Mouse (Mus musculus): ENCODE measurements at regions not wholly inside any gene's neighbourhood (a gene's known extent, or its start where the extent isn't known, plus 50 kb on each side); places are given as distances from the start of the nearest gene placed in this dataset.

DNA sequence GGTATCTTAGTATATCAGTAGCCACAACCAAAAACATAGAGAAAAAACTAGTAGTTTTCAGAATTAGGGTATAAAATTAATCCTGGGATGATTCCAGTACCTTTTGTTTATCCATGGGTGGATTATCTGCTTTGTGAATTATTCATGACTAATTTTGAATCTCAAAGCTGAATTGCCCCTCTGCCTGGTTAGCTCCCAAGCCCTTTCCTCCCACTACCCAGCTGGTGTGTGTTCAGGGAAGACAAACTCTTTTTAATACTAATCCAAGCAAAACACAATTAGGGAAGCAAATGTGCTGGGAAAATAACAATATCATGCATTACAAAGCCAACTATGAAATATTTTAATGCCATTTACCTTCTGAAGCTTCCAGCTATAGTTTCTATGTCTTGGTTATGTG lies 347.4 kb downstream of the Gm43517 start:
- DNase-seq: no peak

DNA sequence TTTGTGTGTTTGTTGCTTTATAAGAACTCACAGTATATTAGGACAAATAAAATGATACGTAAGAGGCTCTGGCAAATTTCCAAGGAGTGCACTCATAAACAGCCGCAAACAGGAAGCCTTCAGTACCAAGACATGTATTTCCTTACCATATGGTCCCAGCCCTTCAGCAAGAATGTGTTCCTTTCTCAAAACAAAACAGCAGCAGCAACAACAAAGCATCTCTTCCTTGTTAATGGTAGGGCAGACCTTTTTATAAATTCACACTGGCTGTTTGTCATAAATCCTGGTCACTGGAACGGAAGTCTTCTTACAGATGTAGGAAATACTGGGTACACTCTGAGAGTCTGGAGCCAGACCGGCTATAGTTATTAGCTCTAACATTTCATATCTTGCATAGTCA lies 352.1 kb downstream of the Gm43517 start:
- DNase-seq: no peak

DNA sequence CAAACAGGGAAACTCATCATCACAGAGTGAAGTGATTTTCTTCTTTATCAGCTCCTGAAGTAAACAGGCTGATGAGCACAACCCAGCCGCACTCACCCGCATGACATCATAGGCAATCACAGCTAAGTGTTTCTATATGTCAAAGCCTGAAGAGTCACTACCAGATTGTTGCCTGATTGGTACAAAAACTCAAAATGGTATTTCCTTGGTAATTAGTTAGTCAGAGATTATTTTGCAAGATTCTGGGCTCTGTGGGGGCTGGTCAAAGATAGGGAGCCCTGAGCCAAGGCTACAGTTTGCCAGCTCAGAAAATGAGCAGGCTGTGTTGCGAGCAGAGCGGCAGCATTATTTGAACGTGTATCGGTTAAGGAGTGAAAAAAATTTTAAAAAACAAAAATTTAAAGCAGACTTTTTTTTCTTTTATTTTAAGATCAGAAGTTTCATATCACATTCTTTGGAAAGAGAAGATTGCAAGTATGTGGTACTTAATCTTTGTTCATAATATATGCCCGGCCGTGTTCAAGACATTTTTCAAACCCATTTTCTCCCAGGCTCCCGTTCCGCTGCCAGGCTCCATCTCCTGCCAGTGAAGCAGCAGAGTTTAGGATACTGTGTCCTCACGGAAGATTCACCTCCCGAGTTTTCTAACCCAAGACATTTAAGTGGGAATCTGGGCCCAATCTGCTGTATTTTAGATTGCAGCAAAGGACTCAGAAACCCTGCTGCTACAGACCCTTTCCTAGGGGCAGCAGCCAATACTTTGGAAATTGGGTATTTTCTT lies 355.2 kb downstream of the Gm43517 start:
- peak; percentile 30 for DNase-seq

DNA sequence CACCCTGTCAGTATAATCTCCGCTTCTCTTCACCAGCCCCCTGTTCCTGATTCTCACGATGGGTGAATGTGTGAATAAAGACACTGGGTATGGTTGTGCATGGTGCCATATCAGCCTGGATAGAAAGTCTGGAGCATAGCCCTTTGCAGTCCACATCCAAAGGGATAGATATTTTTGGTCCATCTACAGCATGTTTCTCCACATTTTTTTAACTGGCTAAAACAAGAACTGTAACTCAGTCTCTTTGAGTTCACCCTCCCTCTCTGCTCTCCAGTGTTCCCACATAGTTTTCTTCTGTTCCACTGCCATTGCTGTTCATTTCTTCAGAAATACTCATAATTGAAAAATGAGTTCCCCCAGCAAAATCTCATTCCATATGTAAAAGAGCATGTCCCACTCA lies 358.4 kb downstream of the Gm43517 start:
- DNase-seq: no peak

DNA sequence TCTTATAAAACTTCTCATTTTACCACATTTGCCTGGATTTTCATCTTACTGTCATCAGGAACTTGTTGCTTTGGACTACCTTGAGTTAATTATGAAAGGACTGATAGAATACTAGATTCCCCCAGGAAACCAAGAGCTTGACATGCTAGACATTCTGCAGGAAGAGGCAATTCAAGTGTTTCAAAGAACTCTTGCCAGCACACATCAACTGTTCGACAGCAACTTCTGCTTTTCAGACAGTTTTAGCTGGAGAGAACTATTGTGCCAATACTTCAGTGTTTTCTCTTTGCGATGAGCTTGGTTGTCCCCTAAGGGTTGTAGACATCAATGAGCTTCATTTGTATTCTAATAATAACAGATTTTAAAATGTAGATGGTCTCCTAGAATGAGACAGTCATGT lies 362.1 kb downstream of the Gm43517 start:
- DNase-seq: no peak

DNA sequence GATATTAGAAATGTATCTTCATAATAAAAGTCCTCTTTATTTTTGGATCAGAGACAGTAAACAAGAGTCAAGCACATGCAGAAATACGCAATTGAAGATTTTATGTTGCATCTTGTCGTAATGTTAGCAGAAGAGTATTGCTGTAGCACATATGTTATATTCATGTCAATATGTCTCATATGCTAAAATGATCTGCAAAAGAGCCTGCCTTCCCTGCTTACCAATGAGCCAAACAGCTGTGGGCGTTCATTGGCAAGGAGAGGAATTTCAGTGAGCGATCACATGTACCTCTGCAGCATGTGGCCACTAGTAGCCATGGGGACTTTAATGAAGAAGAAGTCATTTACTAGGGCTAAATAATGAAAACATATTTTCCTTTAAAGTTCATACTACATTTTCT lies 373.4 kb downstream of the Gm43517 start:
- peak; percentile 17 for DNase-seq

DNA sequence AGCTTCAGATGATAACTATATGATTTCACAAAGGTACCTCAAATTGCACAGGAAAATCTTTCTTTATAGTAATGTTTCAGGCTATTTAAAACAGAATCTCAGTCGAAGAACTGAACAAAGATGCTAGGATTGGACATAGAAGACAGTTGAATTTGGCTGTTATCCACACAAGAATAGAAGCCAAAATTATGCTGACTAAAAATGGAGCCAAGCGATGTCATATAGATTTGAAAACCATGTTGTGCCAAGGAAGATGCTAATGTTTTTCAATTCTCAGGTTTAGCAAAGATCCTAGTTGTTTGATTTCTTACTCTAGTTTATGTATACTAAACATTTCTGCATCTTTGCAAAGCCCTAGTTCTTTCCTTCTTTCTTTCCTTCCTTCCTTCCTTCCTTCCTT lies 379.6 kb downstream of the Gm43517 start:
- no peak for DNase-seq

DNA sequence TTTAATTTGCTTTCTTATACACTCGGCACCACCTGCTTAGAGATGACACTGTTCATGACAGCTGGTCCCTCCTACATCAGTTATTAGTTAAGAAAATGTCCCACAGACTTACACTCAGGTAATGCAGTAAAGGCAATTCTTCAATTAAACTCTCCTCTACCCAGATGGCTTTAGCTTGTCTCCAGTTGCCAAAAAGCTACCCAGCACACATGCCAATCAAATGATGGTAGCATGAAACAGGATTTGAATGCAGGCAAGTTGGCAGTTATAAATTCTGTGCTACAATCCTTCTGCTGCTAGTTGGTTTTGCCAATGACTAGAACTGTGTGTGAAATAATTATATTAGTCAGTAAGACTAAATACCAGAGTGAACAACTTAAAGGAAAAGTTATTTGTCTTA lies 423.4 kb downstream of the Gm43517 start:
- DNase-seq: no peak

DNA sequence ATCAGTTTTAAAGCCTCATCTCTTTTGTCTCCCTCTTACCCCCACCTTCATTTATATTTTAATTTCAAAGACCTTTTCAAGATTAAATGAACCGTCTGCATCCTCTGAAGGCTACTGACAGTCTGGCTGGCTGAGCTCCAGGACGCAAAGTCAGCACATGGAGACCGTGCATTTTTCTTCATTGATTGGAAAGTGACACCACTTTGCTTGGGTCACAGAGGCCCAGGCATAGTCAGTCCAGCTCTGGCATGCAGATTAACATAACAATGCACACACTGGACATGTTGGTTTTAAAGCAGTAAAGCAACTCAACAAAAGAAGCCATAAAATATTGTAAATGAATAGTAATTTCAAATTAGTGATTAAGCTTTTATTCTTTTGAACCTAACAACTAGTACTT lies 429.7 kb downstream of the Gm43517 start:
- DNase-seq: no peak

DNA sequence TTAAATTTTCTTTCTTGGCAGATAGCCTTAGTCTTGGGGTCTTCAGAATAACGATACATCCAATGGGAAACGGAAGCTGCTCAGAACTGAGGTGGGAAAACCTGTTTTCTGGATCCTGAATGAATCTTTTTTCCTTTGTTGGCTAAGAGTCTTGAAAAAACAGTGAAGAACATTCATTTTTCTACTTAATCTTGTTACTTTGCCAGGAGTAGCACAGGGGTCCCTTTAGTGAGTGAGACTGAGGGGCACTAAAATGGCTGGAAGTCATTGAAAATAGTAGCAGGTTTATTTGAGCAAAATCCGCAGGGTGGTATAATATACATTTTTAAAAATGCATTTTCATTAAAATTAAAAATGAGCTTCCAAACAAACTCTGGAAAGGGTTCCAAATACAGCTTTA lies 442.8 kb downstream of the Gm43517 start:
- DNase-seq: no peak

DNA sequence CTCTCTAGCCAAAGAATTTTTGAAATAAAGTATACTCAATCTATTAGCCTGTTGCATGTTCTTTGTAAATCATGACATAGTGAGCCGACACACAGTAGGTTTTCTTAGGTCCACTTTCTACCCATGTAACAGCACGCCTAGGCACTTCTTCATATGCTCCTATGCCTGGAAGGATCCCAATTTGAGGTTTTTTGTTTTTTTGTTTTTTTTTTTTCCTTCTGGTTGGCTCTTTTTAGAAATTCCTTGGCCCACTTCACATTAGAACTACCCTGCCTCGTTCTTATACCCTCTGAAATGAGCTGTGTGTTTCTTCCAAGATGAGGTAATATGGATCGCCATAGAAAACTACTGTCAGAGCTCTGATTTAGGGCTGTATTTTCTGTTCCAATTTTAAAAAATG lies 443.6 kb downstream of the Gm43517 start:
- DNase-seq: no peak

DNA sequence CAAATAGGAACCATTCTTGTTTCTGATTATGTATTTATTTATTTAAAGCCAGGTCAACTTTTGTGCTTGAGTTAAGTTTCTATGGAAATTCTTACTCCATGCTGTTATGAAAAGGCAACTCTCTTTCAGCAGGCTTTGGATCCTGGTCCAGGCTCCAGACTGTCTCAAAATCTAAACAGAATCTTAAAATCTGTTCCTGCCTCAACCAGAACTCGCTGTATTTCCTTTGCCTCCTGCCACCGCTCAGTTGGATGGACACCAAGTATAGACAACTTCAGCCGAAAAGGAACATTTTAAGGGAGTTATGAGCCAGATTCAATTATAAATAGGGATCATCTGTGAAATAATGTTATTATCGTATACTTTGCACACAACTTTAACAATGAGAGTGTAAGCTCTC lies 445.7 kb downstream of the Gm43517 start:
- DNase-seq: no peak

DNA sequence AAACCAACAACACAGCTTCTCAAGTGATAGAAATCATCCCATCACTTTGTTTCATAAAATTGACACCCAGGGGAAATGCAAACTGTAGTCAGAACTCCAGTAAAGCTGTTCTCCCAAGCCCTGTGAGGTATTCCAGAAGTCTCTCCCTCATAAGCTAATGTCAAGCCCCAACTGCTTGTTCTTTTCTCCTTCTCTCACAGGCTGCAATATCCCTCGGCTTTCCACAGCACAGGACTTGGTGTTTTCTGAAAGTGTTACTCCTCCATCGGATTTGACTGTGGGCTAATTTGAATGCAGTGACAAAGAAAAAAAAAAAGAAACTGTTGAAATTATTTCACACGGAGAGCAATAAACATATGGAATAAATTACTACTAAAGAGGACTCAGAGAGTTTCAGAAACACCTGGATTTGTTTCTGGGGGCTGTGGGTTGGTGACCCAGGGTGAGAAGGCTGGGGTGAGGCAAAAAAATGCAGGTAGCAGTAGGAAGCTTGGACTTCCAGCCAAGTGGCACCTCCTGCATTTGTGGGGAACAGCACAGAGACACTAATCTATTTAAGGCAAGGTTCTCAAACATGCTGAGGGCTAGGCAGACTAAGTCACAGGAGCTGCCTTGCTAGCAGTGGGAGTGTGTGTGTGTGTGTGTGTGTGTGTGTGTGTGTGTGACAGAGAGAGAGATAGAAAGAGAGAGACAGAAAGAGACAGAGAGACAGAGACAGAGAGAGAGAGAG lies 447.3 kb downstream of the Gm43517 start:
- peak; percentile 13 for DNase-seq

DNA sequence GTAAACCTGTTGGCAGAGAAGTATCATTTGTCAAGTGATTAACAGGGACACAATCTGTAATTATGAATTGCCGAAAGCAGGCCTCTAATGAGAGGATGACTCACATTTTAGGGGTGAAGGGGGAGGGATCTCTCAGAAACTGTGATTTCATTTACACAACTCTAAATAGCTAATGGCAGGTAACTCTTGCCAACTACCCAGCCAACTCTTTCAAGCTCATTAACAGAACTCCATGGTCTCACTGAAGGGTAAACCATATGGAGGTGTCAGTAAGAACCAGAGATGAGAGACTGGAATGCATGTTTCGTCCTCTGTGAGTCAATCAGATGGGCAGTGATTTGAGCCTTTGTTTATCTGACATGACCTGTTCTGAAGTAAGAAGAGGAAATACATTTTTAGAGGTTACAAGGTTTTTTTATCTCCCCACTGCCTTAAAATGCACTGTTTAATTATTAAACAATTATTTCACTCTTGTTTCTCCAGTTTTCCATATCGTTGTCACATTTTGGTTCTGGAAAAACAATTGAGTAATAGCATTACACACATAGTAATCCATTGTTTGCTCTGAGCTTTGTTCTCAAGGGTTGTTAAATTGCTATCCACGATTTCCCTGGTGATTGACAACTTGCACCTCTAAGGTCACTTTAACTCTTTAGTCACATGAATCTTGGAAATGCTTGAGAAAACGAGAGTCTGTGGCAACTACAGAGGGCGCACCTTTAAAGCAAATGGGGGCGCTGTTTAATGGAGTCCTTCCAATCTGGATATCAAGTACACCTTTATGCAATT lies 451.5 kb downstream of the Gm43517 start:
- no peak for DNase-seq

DNA sequence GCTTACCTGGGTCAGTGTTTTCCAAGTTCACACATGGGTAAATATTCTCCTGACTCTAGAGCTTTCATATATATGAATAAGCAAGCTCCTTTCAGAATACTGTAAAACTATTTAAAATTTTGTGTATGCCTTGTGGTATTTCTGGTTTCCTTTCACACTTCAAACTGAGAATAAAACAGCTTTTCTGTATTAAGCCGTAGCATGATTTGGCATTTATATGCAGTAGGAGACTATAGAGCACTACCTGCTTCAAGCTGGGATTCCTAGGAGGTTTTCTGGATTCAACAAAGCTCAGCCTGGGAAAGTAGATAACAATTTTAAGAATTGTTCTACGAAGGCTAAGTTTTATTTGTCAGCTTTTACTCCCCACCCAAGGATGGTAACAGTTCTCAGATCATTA lies 500.5 kb downstream of the Gm43517 start:
- no peak for DNase-seq

DNA sequence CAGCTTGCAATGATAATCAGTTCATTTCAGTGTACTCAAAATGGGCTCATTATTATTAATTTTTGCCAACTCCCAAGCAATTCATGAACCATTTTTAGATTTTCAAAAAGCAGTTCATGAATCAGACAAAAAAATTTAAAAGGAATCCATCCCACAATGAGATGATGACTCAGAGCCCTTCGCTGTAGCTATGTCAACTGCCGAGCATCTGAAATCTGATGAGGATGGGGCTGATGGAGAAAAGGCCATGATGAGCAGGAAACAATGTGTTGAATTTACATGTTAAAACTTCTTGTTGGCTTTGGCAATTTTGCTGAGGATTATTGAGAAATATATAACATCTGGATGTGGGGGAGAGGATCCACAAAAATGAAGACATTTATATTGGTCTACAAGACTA lies 502.3 kb downstream of the Gm43517 start:
- DNase-seq: no peak

DNA sequence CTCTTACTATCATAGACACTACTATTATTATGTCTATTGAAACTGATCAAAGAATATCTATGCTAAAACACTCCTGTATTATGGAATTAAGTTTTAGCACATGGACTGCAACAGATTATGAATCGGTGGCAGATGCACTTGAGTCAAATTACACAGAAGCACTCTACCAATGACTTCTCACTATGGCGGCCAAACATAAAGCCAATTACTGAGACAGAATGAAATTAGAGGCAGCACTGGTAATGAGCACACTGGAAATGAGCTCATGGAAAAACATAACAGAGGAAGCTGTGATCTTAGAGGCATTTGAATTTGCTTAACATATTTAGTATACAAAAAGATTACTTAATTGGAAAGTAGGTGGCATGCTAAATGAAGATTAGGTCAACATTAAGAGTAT lies 512.8 kb downstream of the Gm43517 start:
- no peak for DNase-seq

DNA sequence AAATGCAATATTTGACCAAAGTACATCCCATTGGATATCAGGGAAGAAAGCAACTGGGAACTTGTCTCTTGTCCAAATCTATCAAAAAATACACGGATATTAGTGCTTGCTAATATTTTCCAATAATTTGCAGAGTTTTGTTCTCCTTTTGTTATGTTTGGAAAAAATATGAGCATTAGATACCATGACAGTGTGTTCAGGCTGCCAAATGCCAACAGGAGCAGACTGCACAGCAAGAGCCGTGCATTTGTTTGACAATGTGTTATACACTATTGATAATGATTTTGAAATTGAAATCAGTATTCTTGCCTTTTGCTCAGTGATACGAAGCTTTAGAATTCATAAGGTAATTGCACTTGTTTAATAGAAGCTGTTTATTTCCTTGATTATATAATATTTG lies 530.7 kb downstream of the Gm43517 start:
- DNase-seq: no peak

DNA sequence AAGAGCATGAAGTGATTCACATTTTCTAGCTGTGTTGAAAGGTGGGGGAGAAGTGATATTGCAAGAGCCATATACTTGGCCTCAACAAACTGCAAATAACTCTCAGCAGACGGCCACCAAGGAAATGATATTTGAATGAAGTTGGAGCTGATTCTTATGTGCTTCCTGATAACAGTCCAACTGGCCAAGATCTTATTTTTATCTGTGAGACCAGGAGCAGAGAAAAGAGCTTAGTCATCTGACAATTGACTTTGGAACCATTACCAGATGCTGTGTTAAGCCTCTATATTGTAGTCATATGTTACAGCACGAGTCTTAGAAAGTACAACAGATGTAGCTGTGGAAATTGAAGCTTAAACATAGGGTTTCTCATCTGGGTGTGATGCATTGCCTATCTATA lies 536.6 kb downstream of the Gm43517 start:
- DNase-seq: no peak

DNA sequence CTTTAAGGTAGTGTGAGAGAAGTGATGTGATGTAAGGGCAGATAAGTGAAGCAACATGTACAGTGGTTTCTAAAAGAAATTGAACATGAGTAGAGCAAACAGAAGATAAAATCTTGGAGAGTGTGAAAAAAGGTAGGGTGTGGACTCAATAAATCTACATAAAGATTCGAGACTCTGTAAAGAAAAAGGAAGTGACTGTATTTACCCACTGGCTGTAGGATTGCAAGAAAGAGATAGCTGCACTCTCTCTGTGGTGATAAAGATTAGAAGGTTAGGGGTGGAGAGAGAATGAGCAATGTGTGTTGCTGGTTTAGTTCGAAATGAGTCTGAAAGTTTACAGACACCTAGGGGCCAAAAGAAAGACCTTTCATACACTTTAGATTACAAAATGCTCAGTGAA lies 555.8 kb downstream of the Gm43517 start:
- DNase-seq: no peak

DNA sequence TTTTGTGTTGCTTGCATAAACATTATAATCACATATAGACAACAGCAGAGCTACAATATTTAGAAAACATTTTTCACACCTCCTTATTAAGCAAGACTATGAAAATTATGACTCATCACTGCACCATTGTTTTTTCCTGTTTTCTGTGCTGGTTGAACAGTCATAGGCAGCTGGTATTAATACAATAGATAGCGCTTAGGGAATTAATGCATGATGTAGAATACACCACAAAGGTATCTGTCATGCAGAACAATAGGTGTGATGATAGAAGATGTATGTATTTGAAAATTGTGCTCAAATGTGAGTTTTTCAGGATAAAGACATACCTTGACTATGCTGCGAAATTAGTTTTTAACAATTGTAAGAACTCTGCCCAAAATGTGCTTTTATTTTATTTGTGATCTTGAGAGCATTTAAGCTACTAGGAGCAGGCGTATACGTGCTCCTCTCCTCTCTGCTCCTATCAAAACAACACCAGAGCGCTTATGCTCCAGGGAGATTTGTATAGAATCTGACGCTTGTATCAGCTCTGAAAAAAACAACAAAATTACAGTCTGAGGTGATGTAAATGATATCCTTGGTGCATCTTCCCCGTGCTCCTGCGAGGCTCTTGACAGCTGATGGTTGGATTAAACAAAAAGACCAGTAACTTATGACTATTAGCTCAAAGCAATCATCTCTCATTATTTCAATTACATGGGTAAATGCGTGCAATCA lies 560.1 kb downstream of the Gm43517 start:
- DNase-seq: no peak

DNA sequence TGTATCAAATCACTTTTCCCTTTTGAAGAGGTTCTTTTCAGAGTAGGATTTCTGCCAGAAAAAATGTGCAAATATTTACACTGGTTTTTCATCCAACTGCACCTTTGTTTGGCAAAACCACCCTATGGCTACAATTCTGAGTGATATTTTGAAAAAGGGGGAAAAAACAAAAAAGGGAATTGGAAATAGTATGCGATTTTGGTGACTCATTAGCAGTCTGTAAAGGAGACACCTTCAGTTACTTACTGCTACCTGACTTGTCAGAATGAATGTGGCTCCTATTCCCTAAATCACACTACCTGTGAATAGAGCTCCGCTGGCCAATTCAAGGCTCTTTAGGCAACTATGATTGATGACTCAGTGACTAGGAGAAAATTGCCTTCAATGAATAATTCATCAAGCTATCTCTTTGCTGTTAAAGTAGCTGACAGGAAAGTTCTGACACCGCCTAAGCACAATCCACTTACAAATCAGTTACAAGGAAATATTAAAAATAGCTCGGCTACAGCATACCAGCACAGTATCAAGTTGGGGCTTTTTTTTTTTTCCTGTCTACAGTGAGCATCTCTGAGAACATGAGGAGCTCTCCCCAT lies 560.8 kb downstream of the Gm43517 start:
- no peak for DNase-seq

DNA sequence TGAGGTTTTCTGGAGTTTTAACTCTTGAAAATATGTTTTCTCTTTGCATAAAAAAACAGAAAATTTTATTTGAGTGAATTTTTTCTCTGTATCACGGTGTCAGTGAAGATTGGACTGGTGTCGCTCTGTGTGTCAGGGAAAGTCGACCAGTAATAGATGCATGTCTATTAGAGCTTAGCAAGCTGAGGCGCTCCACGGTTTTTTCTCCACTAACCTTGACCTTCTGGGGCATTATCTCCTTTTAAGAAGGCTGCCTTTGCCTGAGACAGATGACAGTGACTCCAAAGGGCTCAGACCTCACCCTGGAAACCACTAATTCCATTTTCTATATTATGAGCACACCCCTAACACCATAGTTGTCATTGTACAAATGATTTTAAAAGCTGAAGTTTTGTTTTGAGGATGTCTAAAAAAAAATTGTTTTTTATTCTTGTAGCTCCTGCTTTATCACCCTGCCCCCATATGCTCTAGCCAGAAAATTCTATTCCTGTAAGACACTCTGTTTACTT lies 561.8 kb downstream of the Gm43517 start:
- DNase-seq: no peak

All from right cerebral cortex, postnatal 25 days (tissue).